In genomic region chr16:23452476-23452875, GRCm38 (mm10) we compare ENCODE assay signal across 9 mouse cellular contexts. TPM values are rescaled to one million over a fixed set of nuclear protein-coding genes. Genes with fewer than 3 reads are reported as not detected.
DNase-seq lines count a peak whose midpoint lies in the region; ATAC-seq and TF ChIP-seq lines count a peak whose summit lies in the region.
"Had no signal": no experiment of that assay in that cellular context is flagged by ENCODE, and none has a peak within 500 bp of the region (broad histone marks: within the 10 kb centered on the region; RNA-seq: fewer than 3 reads in every experiment).

No protein-coding gene starts in this region.

- DNase-seq in ovary, postnatal 10 days (ENCODE audit: low spot score) = peak; percentile 19
- no peak for DNase-seq in ovary, adult 18-20 months (ENCODE audit: low spot score)
- DNase-seq in c-Kit-positive CD71-positive TER-119-positive erythroid progenitor cells, embryonic 14.5 days (ENCODE audit: low spot score) = peak; percentile 6
- DNase-seq in kidney, adult 2 months = peak; percentile 50
- DNase-seq in limb, embryonic 11.5 days (ENCODE audit: low spot score) = peak; percentile 76
- DNase-seq in neural tube, embryonic 10.5 days (ENCODE audit: extremely low spot score, low spot score) = peak; percentile 71
- DNase-seq in thymus, postnatal 36 days = peak; percentile 32 to 43

- no peak overlapping the region for H3K4me3 ChIP-seq in kidney, adult 2 months (ENCODE audit: insufficient read depth, low read depth, low read length)
- no peak overlapping the region for H3K4me3 ChIP-seq in limb, embryonic 11.5 days (ENCODE audit: low read depth, low read length)
- H3K4me3 ChIP-seq: erythroblast, embryonic 14.5 days had no signal

- H3K27me3 ChIP-seq in kidney, adult 2 months (replicated peaks; ENCODE audit: control insufficient read depth, insufficient read depth, low read length) = no peaks in the 10 kb centered on the region
- H3K27me3 ChIP-seq in limb, embryonic 11.5 days (ENCODE audit: control insufficient read depth, insufficient read depth, low read length) = no peaks in the 10 kb centered on the region

- WGBS in kidney, adult 2 months = 26% methylated on average over 3 of the region's 3 CpGs
- WGBS in limb, embryonic 11.5 days = 14% methylated on average over 3 of the region's 3 CpGs

- H3K9ac ChIP-seq in limb, embryonic 11.5 days (ENCODE audit: low read length) = no peak overlapping the region

- TF ChIP-seq POLR2A in kidney, adult 2 months (IDR thresholded peaks at IDR 0.05; ENCODE audit: low read depth, low read length) = no peak

- H3K27ac ChIP-seq in kidney, adult 2 months (ENCODE audit: insufficient read depth, low read depth, low read length) = no peak overlapping the region
- no peak overlapping the region for H3K27ac ChIP-seq in limb, embryonic 11.5 days (replicated peaks; ENCODE audit: low read depth, low read length)

- ATAC-seq in frontal cortex, adult (ENCODE audit: low TSS enrichment) = peak; percentile 82
- no peak for ATAC-seq in limb, embryonic 11.5 days (ENCODE audit: insufficient number of reproducible peaks, low FRiP score, low TSS enrichment, low read depth)

- no peaks in the 10 kb centered on the region for H3K9me3 ChIP-seq in limb, embryonic 11.5 days (ENCODE audit: control insufficient read depth, low read length)

- TF ChIP-seq CTCF in kidney, adult 2 months (conservative IDR thresholded peaks at IDR 0.05; ENCODE audit: insufficient read depth, insufficient read length, low read depth, low read length) = peak; percentile 81

- no peaks in the 10 kb centered on the region for H3K4me1 ChIP-seq in kidney, adult 2 months (ENCODE audit: control insufficient read depth, insufficient read depth, low read length)
- 0 out of 2 replicates have a peak, but pooled peaks cover 2% of the 10 kb centered on the region for H3K4me1 ChIP-seq in limb, embryonic 11.5 days (ENCODE audit: control insufficient read depth, insufficient read depth, low read length)

- H3K36me3 ChIP-seq in kidney, adult 2 months (ENCODE audit: control insufficient read depth, insufficient read depth, low read length) = no peaks in the 10 kb centered on the region
- H3K36me3 ChIP-seq in limb, embryonic 11.5 days (ENCODE audit: control insufficient read depth, insufficient read depth, low read length) = no peaks in the 10 kb centered on the region

- H3K4me2 ChIP-seq in limb, embryonic 11.5 days (ENCODE audit: low read depth, severe bottlenecking) = no peak overlapping the region

RNA-seq across cellular contexts. Expression of gene Rtp1, which starts 23.5 kb away (rescaled TPM):
- polyA plus RNA-seq in kidney, adult 2 months (2012; rRNA removed) = 0.06 and 0.07 TPM in 2 replicates
- polyA plus RNA-seq in limb, embryonic 11.5 days (2014; fragmentation: Nextera tagmentation; extraction: Ambion mirVana) = not detected in 2 replicates
- polyA plus RNA-seq: erythroblast, embryonic 14.5 days had no signal
